Mouse (Mus musculus) MEL (cell line): Measurements from ENCODE around the gene Ccdc159. TPM values are rescaled to one million over a fixed set of nuclear protein-coding genes. Genes with fewer than 3 reads are reported as not detected.
A peak's percentile ranks its signal among the peaks of the same experiment; 100 is the strongest.

Experiments
- DNase-seq: peaks from one replicate; pipeline ENCODE4 v3.0.0; 2011; ENCODE audit warnings: low read depth, low spot score
- H3K27ac ChIP-seq: 2 replicates; pipeline ENCODE4 v1.5.1; 2012; ENCODE audit warnings: low read depth, mild to moderate bottlenecking, control low read depth, low read length, moderate library complexity; ENCODE audit not compliant: control insufficient read depth
- H3K27me3 ChIP-seq, 2 experiments: fragments of 150-350 bp in 1 of 2; sonication (generic) in 1 of 2; 2 replicates each; pipeline ENCODE4 v1.6.1; 2012; ENCODE audit warnings: low read length in 2 of 2, mild to moderate bottlenecking in 2 of 2, improper control_type of control experiment in 1 of 2, moderate library complexity in 1 of 2; ENCODE audit not compliant: insufficient read depth in 2 of 2, control insufficient read depth in 1 of 2
- H3K36me3 ChIP-seq, 2 experiments: 2 replicates each; pipeline ENCODE4 v1.6.1; 2012 to 2014; ENCODE audit warnings: low read length in 2 of 2, improper control_type of control experiment in 1 of 2, inconsistent platforms in 1 of 2, mild to moderate bottlenecking in 1 of 2; ENCODE audit not compliant: insufficient read depth in 2 of 2, control insufficient read depth in 1 of 2
- H3K4me1 ChIP-seq, 2 experiments: fragments of 150-350 bp in 1 of 2; sonication (generic) in 1 of 2; 2 replicates each; pipeline ENCODE4 v1.6.1; 2012; ENCODE audit warnings: low read length in 2 of 2, improper control_type of control experiment in 1 of 2, mild to moderate bottlenecking in 1 of 2; ENCODE audit not compliant: insufficient read depth in 2 of 2, control insufficient read depth in 1 of 2
- H3K4me3 ChIP-seq, 2 experiments: fragments of 150-350 bp in 1 of 2; sonication (generic) in 1 of 2; 2 replicates each; pipeline ENCODE4 v1.5.1; 2012; ENCODE audit warnings: low read depth in 2 of 2, low read length in 2 of 2, mild to moderate bottlenecking in 2 of 2, moderate library complexity in 2 of 2, control low read depth in 1 of 2, improper control_type of control experiment in 1 of 2; ENCODE audit not compliant: control insufficient read depth in 1 of 2, insufficient read depth in 1 of 2
- H3K79me2 ChIP-seq: 2 replicates; pipeline ENCODE4 v1.6.1; 2012; ENCODE audit warnings: mild to moderate bottlenecking, low read length, moderate library complexity; ENCODE audit not compliant: control insufficient read depth, poor library complexity, insufficient read depth
- H3K9ac ChIP-seq: 2 replicates; pipeline ENCODE4 v1.6.1; 2012; ENCODE audit warnings: low read depth, mild to moderate bottlenecking, control low read depth, low read length, moderate library complexity; ENCODE audit not compliant: control insufficient read depth, poor library complexity, severe bottlenecking
- H3K9me3 ChIP-seq: fragments of 150-350 bp; sonication (generic); replicated peaks from 2 replicates; pipeline ENCODE4 v1.6.1; 2012; ENCODE audit warnings: mild to moderate bottlenecking, low read length, improper control_type of control experiment, moderate library complexity; ENCODE audit not compliant: insufficient read depth
- BHLHE40 ChIP-seq: IDR thresholded peaks from 2 replicates; pipeline ENCODE4 v1.6.1; 2012; ENCODE audit warnings: low read depth, mild to moderate bottlenecking, inconsistent platforms, low read length, improper control_type of control experiment, borderline replicate concordance
- E2F4 ChIP-seq: IDR thresholded peaks from 2 replicates; pipeline ENCODE4 v1.6.1; 2011; ENCODE audit warnings: low read depth, low read length, improper control_type of control experiment, borderline replicate concordance
- ETS1 ChIP-seq: IDR thresholded peaks from 2 replicates; pipeline ENCODE4 v1.6.1; 2012; ENCODE audit warnings: low read depth, mild to moderate bottlenecking, inconsistent platforms, low read length, improper control_type of control experiment, moderate library complexity
- JUND ChIP-seq: IDR thresholded peaks from 2 replicates; pipeline ENCODE4 v1.6.1; 2011; ENCODE audit warnings: low read depth, mild to moderate bottlenecking, improper control_type of control experiment, low read length
- MAX ChIP-seq: IDR thresholded peaks from 2 replicates; pipeline ENCODE4 v1.6.1; 2011; ENCODE audit warnings: low read length, improper control_type of control experiment
- MXI1 ChIP-seq: IDR thresholded peaks from 2 replicates; pipeline ENCODE4 v1.6.1; 2011; ENCODE audit warnings: mild to moderate bottlenecking, low read depth, low read length, improper control_type of control experiment
- MYC ChIP-seq: IDR thresholded peaks from 2 replicates; pipeline ENCODE4 v1.6.1; 2011; ENCODE audit warnings: low read depth, mild to moderate bottlenecking, low read length, improper control_type of control experiment, moderate library complexity
- NELFE ChIP-seq: IDR thresholded peaks from 2 replicates; pipeline ENCODE4 v1.6.1; 2011; ENCODE audit warnings: low read depth, low read length, improper control_type of control experiment
- NRF1 ChIP-seq: IDR thresholded peaks from 2 replicates; pipeline ENCODE4 v1.6.1; 2014; ENCODE audit warnings: low read depth, mild to moderate bottlenecking, inconsistent platforms, low read length, improper control_type of control experiment, moderate library complexity; ENCODE audit not compliant: poor library complexity, insufficient read depth, severe bottlenecking
- POLR2A ChIP-seq, 2 experiments: IDR thresholded peaks; 2 replicates each; pipeline ENCODE4 v1.6.1; 2011 to 2012; ENCODE audit warnings: low read length in 2 of 2, mild to moderate bottlenecking in 2 of 2, control low read depth in 1 of 2, improper control_type of control experiment in 1 of 2, low read depth in 1 of 2, moderate library complexity in 1 of 2; ENCODE audit not compliant: control insufficient read depth in 1 of 2, insufficient read depth in 1 of 2, poor library complexity in 1 of 2
- POLR2AphosphoS5 ChIP-seq: IDR thresholded peaks from 2 replicates; pipeline ENCODE4 v1.6.1; 2012; ENCODE audit warnings: low read depth, borderline replicate concordance, mild to moderate bottlenecking, inconsistent platforms, low read length, moderate library complexity, mixed read lengths
- RCOR1 ChIP-seq: IDR thresholded peaks from 2 replicates; pipeline ENCODE4 v1.6.1; 2012; ENCODE audit warnings: low read depth, mild to moderate bottlenecking, inconsistent platforms, low read length, improper control_type of control experiment
- SIN3A ChIP-seq: IDR thresholded peaks from 2 replicates; pipeline ENCODE4 v1.6.1; 2012; ENCODE audit warnings: low read length, improper control_type of control experiment, inconsistent platforms
- SMC3 ChIP-seq: IDR thresholded peaks from 2 replicates; pipeline ENCODE4 v1.6.1; 2011; ENCODE audit warnings: low read depth, low read length, improper control_type of control experiment
- TBP ChIP-seq: IDR thresholded peaks from 2 replicates; pipeline ENCODE4 v1.8.0; 2011; ENCODE audit warnings: low read depth, low read length, improper control_type of control experiment
- TCF12 ChIP-seq: IDR thresholded peaks from 2 replicates; pipeline ENCODE4 v1.6.1; 2014; ENCODE audit warnings: low read depth, mild to moderate bottlenecking, inconsistent platforms, low read length, improper control_type of control experiment, moderate library complexity
- USF1 ChIP-seq: IDR thresholded peaks from 2 replicates; pipeline ENCODE4 v1.6.1; 2014; ENCODE audit warnings: low read depth, mild to moderate bottlenecking, inconsistent platforms, low read length, improper control_type of control experiment, moderate library complexity
- ZKSCAN1 ChIP-seq: IDR thresholded peaks from 2 replicates; pipeline ENCODE4 v1.6.1; 2012; ENCODE audit warnings: low read depth, mild to moderate bottlenecking, inconsistent platforms, low read length, improper control_type of control experiment, moderate library complexity
- polyA plus RNA-seq, 2 experiments: library from polyadenylated mRNA; stranded (reverse) in 1 of 2; unstranded in 1 of 2; fragments of >175 nt in 1 of 2; fragments of >200 nt in 1 of 2; gene quantifications; 2 replicates each; pipeline versions ENCODE4 v1.2.1 to v1.2.4; 2012; ENCODE audit warnings: low replicate concordance in 2 of 2, low read depth in 1 of 2; ENCODE audit not compliant: insufficient read length in 2 of 2, insufficient read depth in 1 of 2, missing spikeins in 1 of 2
- total RNA-seq: library from RNA; depleted of rRNA; stranded (reverse); fragments of 300-350 nt; gene quantifications from 2 replicates; pipeline ENCODE4 v1.2.3, GENCODE M21; 2012

Gene Ccdc159
- total and polyA plus RNA-seq, 3 experiments = 1.0 to 6.4 TPM; not detected in 1

- Histone ChIP-seq H3K4me1 (peaks cover 17 to 34% of the 10 kb centered on the region in 2 experiments), H3K9ac (peak overlapping the region; percentile 64), H3K27ac (no peak overlapping the region)
These were observed 1.1 kb upstream of the Ccdc159 start for GRCm38 (mm10) chr9:21926155-21926554.

DNA sequence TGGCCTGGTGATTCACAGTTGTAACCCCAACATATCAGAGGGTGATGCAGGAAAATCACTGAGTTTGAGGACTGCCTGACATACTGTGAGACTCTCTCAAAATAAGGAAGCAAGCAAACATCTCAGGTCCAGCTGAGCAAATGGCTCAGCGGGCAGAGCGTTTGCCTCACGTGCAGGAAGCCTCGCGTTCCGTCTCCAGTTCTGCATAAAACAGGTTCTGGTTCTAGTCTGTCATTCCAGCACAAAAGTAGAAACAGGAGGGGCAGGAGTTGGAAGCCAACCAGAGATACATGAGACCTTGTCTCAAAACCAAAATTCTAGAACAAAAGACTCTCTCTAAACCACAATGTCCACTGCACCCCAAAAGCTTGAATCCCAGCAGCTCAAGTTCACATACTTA is 487 bp upstream of the Ccdc159 start:
- Histone ChIP-seq H3K79me2 (peaks cover 8% of the 10 kb centered on the region), H3K4me1 (peaks cover 21 to 39% of the 10 kb centered on the region in 2 experiments), H3K27me3 (no peaks in the 10 kb centered on the region), H3K4me3 (peak overlapping the region; percentile 50 to 82), H3K36me3 (peaks cover 2 to 33% of the 10 kb centered on the region in 2 experiments), H3K9ac (peak overlapping the region; percentile 64), H3K9me3 (no peaks in the 10 kb centered on the region), H3K27ac (peak overlapping the region; percentile 36)
- DNase-seq = peak; percentile 86
- TF ChIP-seq NRF1 (no peak), NELFE (no peak), E2F4 (no peak; the same call in 1 of the 2 replicates), USF1 (peak; percentile 46; the same call in 1 of the 2 replicates), POLR2A (IDR thresholded peaks at IDR 0.05; ENCODE audit: control insufficient read depth in 1 of 2, insufficient read depth in 1 of 2, low read depth in 1 of 2, low read length in 2 of 2, poor library complexity in 1 of 2) (no peak), RCOR1 (peak; percentile 36; the same call in 1 of the 2 replicates), BHLHE40 (peak; percentile 99), JUND (no peak), MAX (peak; percentile 82), SIN3A (no peak; the same call in 1 of the 2 replicates), MYC (peak; percentile 92; the same call in 1 of the 2 replicates), MXI1 (peak; percentile 81; the same call in 1 of the 2 replicates), ETS1 (peak; percentile 69; the same call in 1 of the 2 replicates)

More at GRCm38 (mm10) chr9:21926155-21926554, 1.1 kb upstream of the Ccdc159 start:
- no peak for TF ChIP-seq MAX
- TF ChIP-seq TCF12 = no peak
- no peak for TF ChIP-seq SMC3
- TF ChIP-seq TBP = no peak
- no peak for TF ChIP-seq MXI1
- TF ChIP-seq, all 39 proteins: peak for 0
- Histone ChIP-seq H3K79me2 (peaks cover 8% of the 10 kb centered on the region), H3K9me3 (no peaks in the 10 kb centered on the region), H3K36me3 (peaks cover 2 to 28% of the 10 kb centered on the region in 2 experiments), H3K27me3 (no peaks in the 10 kb centered on the region), H3K4me3 (peak overlapping the region; percentile 50 to 82; a peak in 3 of 4 replicates)
- no peak for DNase-seq

GRCm38 (mm10) chr9:21929208-21929607 is 1.9 kb downstream of the Ccdc159 start:
- TF ChIP-seq BHLHE40 (no peak), ZKSCAN1 (no peak), USF1 (no peak), E2F4 (no peak), RCOR1 (no peak), POLR2AphosphoS5 (no peak)
- TF ChIP-seq, all 39 proteins: peak for 0
- no peaks in the 10 kb centered on the region for H3K27me3 ChIP-seq

More at GRCm38 (mm10) chr9:21929208-21929607, 1.9 kb downstream of the Ccdc159 start:
- H3K9me3 ChIP-seq = no peaks in the 10 kb centered on the region
- no peak overlapping the region for H3K4me3 ChIP-seq
- no peak for DNase-seq
- peaks cover 2 to 32% of the 10 kb centered on the region in 2 experiments for H3K36me3 ChIP-seq
- no peak overlapping the region for H3K9ac ChIP-seq
- no peak overlapping the region for H3K27ac ChIP-seq
- H3K79me2 ChIP-seq = peaks cover 8% of the 10 kb centered on the region
- H3K4me1 ChIP-seq = peaks cover 16 to 37% of the 10 kb centered on the region in 2 experiments
